Mouse (Mus musculus): ENCODE data around the gene Il1r1.

DNA sequence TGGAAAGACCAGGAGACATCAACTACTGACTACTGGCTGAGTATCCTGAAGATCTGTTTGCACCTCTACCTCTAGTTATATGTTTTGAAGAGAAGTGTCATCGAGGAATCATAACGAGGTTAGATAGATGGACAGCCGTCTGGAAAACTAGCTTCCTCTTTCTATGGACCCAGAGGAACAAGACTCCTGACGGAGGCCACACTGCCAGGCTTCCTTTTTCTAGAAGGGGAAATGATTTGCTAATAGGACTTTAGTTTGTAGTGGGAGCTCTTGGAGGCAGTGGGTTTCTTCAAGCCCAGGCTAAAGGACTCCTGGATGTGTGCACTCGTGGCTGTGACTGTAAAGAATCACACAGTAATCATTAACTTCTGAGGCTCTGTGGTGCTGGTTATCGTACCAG is 96.9 kb downstream of the Il1r1 start:
- TF ChIP-seq CTCF (IDR thresholded peaks at IDR 0.05; ENCODE audit: low read depth, low read length) (no peak), POLR2A (IDR thresholded peaks at IDR 0.05; ENCODE audit: borderline replicate concordance, low read depth, low read length) (no peak)

Data from bone marrow macrophage, adult 2 months (primary cell).